Mouse (Mus musculus) brain, embryonic 14.5 days (tissue): ENCODE data around the gene Rhod.

Experiments
- CTCF ChIP-seq: fragments of 200-500 bp; IDR thresholded peaks from 2 replicates; pipeline ENCODE4 v1.5.1; 2012; ENCODE audit warnings: inconsistent platforms, mild to moderate bottlenecking, moderate library complexity, borderline replicate concordance; ENCODE audit not compliant: insufficient read depth, insufficient read length; ENCODE audit errors: extremely low read depth
- POLR2A ChIP-seq: fragments of 200-500 bp; IDR thresholded peaks from 2 replicates; pipeline ENCODE4 v1.6.1; 2012; ENCODE audit warnings: mild to moderate bottlenecking, inconsistent platforms, borderline replicate concordance; ENCODE audit not compliant: poor library complexity, insufficient read depth, insufficient read length, severe bottlenecking; ENCODE audit errors: extremely low read depth

- TF ChIP-seq POLR2A (no peak), CTCF (no peak)
Observed at GRCm38 (mm10) chr19:4414631-4415030, 24.6 kb downstream of the Rhod start.
